Comparison of ENCODE assay signal across 7 mouse cellular contexts in the genomic region with DNA sequence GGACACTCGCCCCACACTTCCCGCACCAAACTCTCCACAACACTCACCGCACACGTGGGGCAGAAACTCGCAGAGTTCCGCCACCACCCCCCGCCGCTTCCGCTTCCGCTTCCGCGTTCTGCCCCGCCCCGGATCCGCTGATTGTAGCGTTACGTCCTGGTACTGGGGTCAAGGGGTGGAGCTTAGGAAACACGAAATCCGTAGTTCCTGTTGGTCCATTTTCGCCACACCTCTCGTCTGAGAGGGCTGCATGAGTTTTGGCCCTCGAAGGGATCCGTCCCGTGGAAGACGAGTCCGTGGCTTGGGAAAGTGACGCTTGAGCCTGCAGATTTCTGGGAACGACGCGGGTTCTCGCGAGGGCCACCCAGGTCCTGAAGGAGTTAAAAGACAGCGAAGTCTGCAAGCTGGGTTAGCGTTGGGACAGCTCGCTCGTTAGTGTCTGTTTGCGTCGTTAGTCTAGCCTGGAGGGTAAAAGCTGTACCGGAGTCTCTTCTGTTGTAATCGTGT. TPM values are rescaled to one million over a fixed set of nuclear protein-coding genes. Genes with fewer than 3 reads are reported as not detected.
DNase-seq lines count a peak whose midpoint lies in the region; ATAC-seq lines count a peak whose summit lies in the region.

A gene (minus strand): TSS at position 81 of the 507 bp plus-strand sequence.

- H3K4me1 ChIP-seq in embryonic facial prominence, embryonic 11.5 days (ENCODE audit: control insufficient read depth, insufficient read depth, low read length), result peaks cover 5% of the 10 kb centered on the region
- peaks cover 29% of the 10 kb centered on the region for H3K4me1 ChIP-seq in limb, embryonic 10.5 days
- peaks cover 26% of the 10 kb centered on the region for H3K4me1 ChIP-seq in midbrain, embryonic 13.5 days (replicated peaks)

- H3K4me2 ChIP-seq in embryonic facial prominence, embryonic 11.5 days (ENCODE audit: low read depth, low read length), result peak within 1 kb of the TSS; percentile 70
- peak within 1 kb of the TSS; percentile 94 for H3K4me2 ChIP-seq in midbrain, embryonic 13.5 days (replicated peaks)

- H3K9me3 ChIP-seq in embryonic facial prominence, embryonic 11.5 days (replicated peaks; ENCODE audit: control insufficient read depth, low read length), result no peaks in the 10 kb centered on the region
- no peaks in the 10 kb centered on the region for H3K9me3 ChIP-seq in limb, embryonic 10.5 days (replicated peaks)
- no peaks in the 10 kb centered on the region for H3K9me3 ChIP-seq in midbrain, embryonic 13.5 days

- under 1% methylated on average over 40 of the region's 40 CpGs for WGBS in embryonic facial prominence, embryonic 11.5 days
- WGBS in limb, embryonic 10.5 days, result under 1% methylated on average over 40 of the region's 40 CpGs
- WGBS in midbrain, embryonic 13.5 days, result under 1% methylated on average over 40 of the region's 40 CpGs

- H3K9ac ChIP-seq in embryonic facial prominence, embryonic 11.5 days (replicated peaks; ENCODE audit: low read length), result peak within 1 kb of the TSS; percentile 75
- H3K9ac ChIP-seq in midbrain, embryonic 13.5 days (replicated peaks), result peak within 1 kb of the TSS; percentile 83

- peak; percentile 97 for ATAC-seq in embryonic facial prominence, embryonic 11.5 days (replicated peaks; ENCODE audit: insufficient number of reproducible peaks, low FRiP score, low TSS enrichment, low read depth)
- ATAC-seq in granulocyte monocyte progenitor cell, adult 5-6 weeks (replicated peaks; ENCODE audit: poor library complexity, severe bottlenecking), result peak; percentile 90
- peak; percentile 98 for ATAC-seq in midbrain, embryonic 13.5 days

- H3K27me3 ChIP-seq in embryonic facial prominence, embryonic 11.5 days (ENCODE audit: control insufficient read depth, insufficient read depth, low read length), result no peaks in the 10 kb centered on the region
- H3K27me3 ChIP-seq in limb, embryonic 10.5 days (ENCODE audit: low read depth, poor library complexity, severe bottlenecking), result no peaks in the 10 kb centered on the region
- H3K27me3 ChIP-seq in midbrain, embryonic 13.5 days, result no peaks in the 10 kb centered on the region

- DNase-seq in adrenal gland, postnatal 14 days, result peak; percentile 97
- DNase-seq in embryonic facial prominence, embryonic 11.5 days (ENCODE audit: low spot score), result peak; percentile 98
- DNase-seq in kidney, adult 11 months, result peak; percentile 99
- DNase-seq in limb, embryonic 10.5 days (ENCODE audit: low spot score), result peak; percentile 93
- DNase-seq in spleen, adult 12 weeks (ENCODE audit: low spot score), result peak; percentile 85

- H3K27ac ChIP-seq in embryonic facial prominence, embryonic 11.5 days (replicated peaks; ENCODE audit: low read depth, low read length), result peak within 1 kb of the TSS; percentile 71
- peak within 1 kb of the TSS; percentile 92 for H3K27ac ChIP-seq in limb, embryonic 10.5 days
- peak within 1 kb of the TSS; percentile 89 for H3K27ac ChIP-seq in midbrain, embryonic 13.5 days

- peak within 1 kb of the TSS; percentile 83 for H3K4me3 ChIP-seq in embryonic facial prominence, embryonic 11.5 days (ENCODE audit: low read depth, low read length)
- H3K4me3 ChIP-seq in limb, embryonic 10.5 days, result peak within 1 kb of the TSS; percentile 89
- H3K4me3 ChIP-seq in midbrain, embryonic 13.5 days (replicated peaks), result peak within 1 kb of the TSS; percentile 91

- H3K36me3 ChIP-seq in embryonic facial prominence, embryonic 11.5 days (replicated peaks; ENCODE audit: control insufficient read depth, insufficient read depth, low read depth, low read length), result no peaks in the 10 kb centered on the region
- peaks cover 18% of the 10 kb centered on the region for H3K36me3 ChIP-seq in limb, embryonic 10.5 days
- peaks cover 3% of the 10 kb centered on the region for H3K36me3 ChIP-seq in midbrain, embryonic 13.5 days

RNA-seq across cellular contexts. Expression of the gene that starts here (rescaled TPM):
- total RNA-seq in adrenal gland, postnatal 14 days (2021), result 98.9 and 123 TPM in 2 replicates
- 94.8 and 110 TPM in 2 replicates for polyA plus RNA-seq in embryonic facial prominence, embryonic 11.5 days (2014; fragmentation: Nextera tagmentation; extraction: Ambion mirVana)
- 109 and 140 TPM in 2 replicates for total RNA-seq in granulocyte monocyte progenitor cell, adult 5-6 weeks (2014; fragmentation: Nextera tagmentation)
- total RNA-seq in granulocyte monocyte progenitor cell, adult 5-6 weeks (2017), result 139 and 146 TPM in 2 replicates
- 92.5 and 95.3 TPM in 2 replicates for polyA plus RNA-seq in limb, embryonic 10.5 days (2016; fragmentation: Nextera tagmentation; extraction: Ambion mirVana)
- 60.2 and 77.5 TPM in 2 replicates for polyA plus RNA-seq in midbrain, embryonic 13.5 days (2015; fragmentation: Nextera tagmentation; extraction: Ambion mirVana)

Comparison
In these comparisons a context has a peak if more than half of its experiments do, and no peak if none do; other contexts are left out.
1. Peak in every context shown above with its lines: DNase-seq, ATAC-seq, H3K4me3 ChIP-seq and H3K27ac ChIP-seq.